In the genomic region with DNA sequence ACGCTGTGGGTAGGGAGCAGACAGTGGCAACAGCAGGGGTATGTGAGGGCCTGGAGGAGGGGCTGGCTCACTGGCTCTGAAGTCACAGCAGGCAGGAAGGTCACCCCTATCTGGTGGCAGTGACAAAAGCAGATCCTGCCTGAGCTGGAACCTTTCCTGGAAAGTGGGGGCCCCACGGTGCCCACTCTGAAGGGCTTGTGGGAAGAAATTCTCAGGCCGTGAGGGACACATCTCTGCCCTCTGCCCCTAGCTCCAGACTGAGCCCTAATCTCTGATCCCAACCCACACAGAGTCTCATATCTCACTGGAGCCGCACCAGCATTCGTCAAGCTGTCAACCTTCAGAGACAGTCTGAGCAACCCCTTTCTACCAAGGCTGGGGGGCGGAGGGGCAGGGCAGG, we compare ENCODE assay signal across 14 mouse cellular contexts. TPM values are rescaled to one million over a fixed set of nuclear protein-coding genes. Genes with fewer than 3 reads are reported as not detected.
DNase-seq lines count a peak whose midpoint lies in the region; ATAC-seq lines count a peak whose summit lies in the region.
"Had no signal": no experiment of that assay in that cellular context is flagged by ENCODE, and none has a peak within 500 bp of the region (broad histone marks: within the 10 kb centered on the region; RNA-seq: fewer than 3 reads in every experiment).

No protein-coding gene starts in this region.

- peaks cover 23% of the 10 kb centered on the region for H3K4me1 ChIP-seq in heart, embryonic 12.5 days (replicated peaks)
- peaks cover 75% of the 10 kb centered on the region for H3K4me1 ChIP-seq in liver, embryonic 15.5 days (replicated peaks)
- H3K4me1 ChIP-seq: embryonic facial prominence, embryonic 12.5 days had no signal

- 0 out of 2 replicates have a peak, but pooled peaks cover 7% of the 10 kb centered on the region for H3K27me3 ChIP-seq in heart, embryonic 12.5 days (replicated peaks)
- H3K27me3 ChIP-seq in liver, embryonic 15.5 days: peaks cover 12% of the 10 kb centered on the region
- H3K27me3 ChIP-seq: limb, embryonic 15.5 days had no signal

- no peak for DNase-seq in heart, postnatal 36 days
- peak; percentile 24 to 32 for DNase-seq in heart, postnatal 10 days
- DNase-seq in kidney, postnatal 14 days: no peak
- DNase-seq: cerebellum, postnatal 25 days; midbrain, embryonic 14.5 days; spleen, adult 18-20 months had no signal

- no peaks in the 10 kb centered on the region for H3K36me3 ChIP-seq in heart, embryonic 12.5 days
- no peaks in the 10 kb centered on the region for H3K36me3 ChIP-seq in liver, embryonic 15.5 days (replicated peaks)
- H3K36me3 ChIP-seq: embryonic facial prominence, embryonic 12.5 days; limb, embryonic 15.5 days had no signal

- 6% methylated on average over 6 of the region's 6 CpGs for WGBS in heart, embryonic 12.5 days
- 12% methylated on average over 6 of the region's 6 CpGs for WGBS in liver, embryonic 15.5 days (ENCODE audit: insufficient replicate concordance)

- peak; percentile 69 for ATAC-seq in heart, embryonic 12.5 days (ENCODE audit: insufficient number of reproducible peaks, low FRiP score)
- ATAC-seq in erythroblast, adult 5-6 weeks (replicated peaks; ENCODE audit: low FRiP score, poor library complexity, severe bottlenecking): peak; percentile 63
- ATAC-seq in liver, embryonic 15.5 days (ENCODE audit: insufficient read depth): peak; percentile 87
- ATAC-seq in granulocyte monocyte progenitor cell, adult 5-6 weeks (replicated peaks; ENCODE audit: poor library complexity, severe bottlenecking): no peak
- ATAC-seq: intestine, embryonic 16.5 days had no signal

- H3K4me2 ChIP-seq in heart, embryonic 12.5 days: peak overlapping the region; percentile 5
- peak overlapping the region; percentile 48 for H3K4me2 ChIP-seq in liver, embryonic 15.5 days
- H3K4me2 ChIP-seq: embryonic facial prominence, embryonic 12.5 days; hindbrain, embryonic 14.5 days; limb, embryonic 15.5 days had no signal

- intact Hi-C loops in heart, postnatal 36 days (cut with DNase I): loop anchor here (5.0 kb wide), 1 partner anchor 235 kb away; no protein-coding TSS in a partner anchor
- intact Hi-C loops in heart, postnatal 10 days (cut with DNase I): no loop called here

- 0 out of 2 replicates have a peak overlapping the region, but pooled peaks have one; percentile 30 for H3K9ac ChIP-seq in heart, embryonic 12.5 days
- peak overlapping the region; percentile 14; the same call in 1 of the 2 replicates for H3K9ac ChIP-seq in liver, embryonic 15.5 days
- H3K9ac ChIP-seq: embryonic facial prominence, embryonic 12.5 days; hindbrain, embryonic 14.5 days; limb, embryonic 15.5 days had no signal

- peak overlapping the region; percentile 44; the same call in 1 of the 2 replicates for H3K27ac ChIP-seq in heart, embryonic 12.5 days (ENCODE audit: poor library complexity, severe bottlenecking)
- peak overlapping the region; percentile 66 for H3K27ac ChIP-seq in liver, embryonic 15.5 days (replicated peaks)
- H3K27ac ChIP-seq: embryonic facial prominence, embryonic 12.5 days; hindbrain, embryonic 14.5 days; limb, embryonic 15.5 days had no signal

- no peaks in the 10 kb centered on the region for H3K9me3 ChIP-seq in heart, embryonic 12.5 days (replicated peaks)
- no peaks in the 10 kb centered on the region for H3K9me3 ChIP-seq in liver, embryonic 15.5 days (replicated peaks)
- H3K9me3 ChIP-seq: embryonic facial prominence, embryonic 12.5 days; limb, embryonic 15.5 days had no signal

- H3K4me3 ChIP-seq in heart, embryonic 12.5 days: no peak overlapping the region
- H3K4me3 ChIP-seq in liver, embryonic 15.5 days (replicated peaks): no peak overlapping the region
- H3K4me3 ChIP-seq: embryonic facial prominence, embryonic 12.5 days; limb, embryonic 15.5 days had no signal

RNA-seq across cellular contexts. Expression of gene Ubac1, which starts 15.8 kb away (rescaled TPM):
- polyA plus RNA-seq in heart, embryonic 12.5 days (2016; fragmentation: Nextera tagmentation; extraction: Ambion mirVana): 107 and 111 TPM in 2 replicates
- 10 to 100 TPM; 84.8 to 97.5 TPM for total RNA-seq in heart, postnatal 36 days (2021)
- total RNA-seq in erythroblast, adult 5-6 weeks (2015; ENCODE audit: low replicate concordance): 531 and 563 TPM in 2 replicates
- 630 and 869 TPM in 2 replicates for total RNA-seq in erythroblast, adult 5-6 weeks (2017; ENCODE audit: low replicate concordance)
- total RNA-seq in heart, postnatal 10 days (2021): 10 to 100 TPM; 71.6 to 76.9 TPM
- polyA plus RNA-seq in liver, embryonic 15.5 days (2015; fragmentation: Nextera tagmentation; extraction: Ambion mirVana): 437 and 467 TPM in 2 replicates
- total RNA-seq in granulocyte monocyte progenitor cell, adult 5-6 weeks (2014; fragmentation: Nextera tagmentation): 45.2 and 61.7 TPM in 2 replicates
- total RNA-seq in granulocyte monocyte progenitor cell, adult 5-6 weeks (2017): 33.0 and 48.3 TPM in 2 replicates

RNA-seq across cellular contexts. Expression of gene Camsap1, which starts 54.3 kb away (rescaled TPM):
- 17.9 and 22.1 TPM in 2 replicates for polyA plus RNA-seq in heart, embryonic 12.5 days (2016; fragmentation: Nextera tagmentation; extraction: Ambion mirVana)
- 10 to 100 TPM; 37.9 to 46.2 TPM for total RNA-seq in heart, postnatal 36 days (2021)
- 4.0 and 20.9 TPM in 2 replicates for total RNA-seq in erythroblast, adult 5-6 weeks (2015; ENCODE audit: low replicate concordance)
- total RNA-seq in erythroblast, adult 5-6 weeks (2017; ENCODE audit: low replicate concordance): 10.7 and 19.5 TPM in 2 replicates
- total RNA-seq in heart, postnatal 10 days (2021): 10 to 100 TPM; 36.3 to 37.1 TPM
- polyA plus RNA-seq in liver, embryonic 15.5 days (2015; fragmentation: Nextera tagmentation; extraction: Ambion mirVana): 4.9 and 5.6 TPM in 2 replicates
- total RNA-seq in granulocyte monocyte progenitor cell, adult 5-6 weeks (2014; fragmentation: Nextera tagmentation): 14.8 and 21.9 TPM in 2 replicates
- 8.3 and 12.9 TPM in 2 replicates for total RNA-seq in granulocyte monocyte progenitor cell, adult 5-6 weeks (2017)

Comparison
In these comparisons a context has a peak if more than half of its experiments do, and no peak if none do; other contexts are left out.
1. DNase-seq: peak in heart, postnatal 10 days (2 of 2); none in heart, postnatal 36 days (0 of 2) and kidney, postnatal 14 days (single experiment).
2. RNA of gene Ubac1, which starts 15.8 kb away (total RNA-seq): 531 to 869 TPM in erythroblast, adult 5-6 weeks; 84.8 to 97.5 TPM in heart, postnatal 36 days, 71.6 to 76.9 TPM in heart, postnatal 10 days and 33.0 to 61.7 TPM in granulocyte monocyte progenitor cell, adult 5-6 weeks; every median in the first group is over 4 times any median in the second.